Mouse (Mus musculus): ENCODE measurements around the gene Krt78.
"Not testable (repeated sequence)": the region's sequence is repeated elsewhere in the genome, so short reads cannot be mapped to it uniquely, and the experiment has no call there.

DNA sequence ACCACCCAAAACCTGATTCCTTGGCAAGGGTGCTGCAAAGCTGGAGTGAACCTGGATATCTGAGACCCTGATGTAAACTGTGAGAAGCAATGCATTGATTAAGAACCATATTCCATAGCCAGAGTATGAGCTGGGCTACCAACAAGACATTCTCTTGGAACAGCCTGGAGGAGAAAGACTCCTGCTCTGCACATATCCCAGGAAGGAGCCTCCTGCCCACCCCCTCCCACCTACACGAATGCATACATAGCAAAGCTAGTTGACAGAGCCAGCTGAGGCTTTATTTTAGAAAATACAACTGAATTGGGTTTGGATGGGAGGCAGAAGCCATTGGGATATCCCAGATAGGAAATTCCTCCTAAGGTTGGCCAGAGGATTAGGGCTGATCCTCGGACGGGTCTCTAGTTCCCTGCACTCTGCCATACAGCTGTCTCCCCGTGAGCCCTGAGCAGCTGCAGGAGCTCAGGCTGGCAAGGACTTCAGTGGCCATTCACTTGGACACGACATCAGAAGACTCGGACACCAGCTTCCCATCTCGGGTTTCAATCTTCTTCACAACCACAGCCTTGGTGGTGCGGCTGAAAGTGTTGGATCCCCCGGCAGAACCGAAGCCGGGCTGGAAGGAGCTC, 42.5 kb upstream of the Krt78 start:
- TF ChIP-seq POLR2A (IDR thresholded peaks at IDR 0.05; ENCODE audit: low read depth, low read length); CTCF (conservative IDR thresholded peaks at IDR 0.05 in 1 of 2, IDR thresholded peaks at IDR 0.05 in 1 of 2; ENCODE audit: low read depth in 2 of 2, low read length in 2 of 2); CHD2 (IDR thresholded peaks at IDR 0.05; ENCODE audit: low read length); MEF2A (IDR thresholded peaks at IDR 0.05; ENCODE audit: borderline replicate concordance, low read depth, low read length); MAFK (IDR thresholded peaks at IDR 0.05; ENCODE audit: insufficient replicate concordance, low read length); ZNF384 (IDR thresholded peaks at IDR 0.05; ENCODE audit: low read depth, low read length); IRF4 (IDR thresholded peaks at IDR 0.05; ENCODE audit: low read depth, low read length); USF1 (IDR thresholded peaks at IDR 0.05; ENCODE audit: low read depth, low read length); MYC (IDR thresholded peaks at IDR 0.05; ENCODE audit: low read depth, low read length): not testable (repeated sequence)
